Mouse (Mus musculus) layer of hippocampus, postnatal 14 days (tissue): Measurements from ENCODE around the gene Hdgfl3. TPM values are rescaled to one million over a fixed set of nuclear protein-coding genes. Genes with fewer than 3 reads are reported as not detected.

Experiments
- DNase-seq, 2 experiments: peaks; one replicate each; pipeline ENCODE4 v3.0.0; 2021 to 2022; ENCODE audit warnings: low spot score in 2 of 2, mixed read lengths in 1 of 2
- long read RNA-seq, 2 experiments: library from polyadenylated mRNA; stranded (forward); transcript quantifications; one replicate each; pipeline ENCODE4 v2.0.0; 2021
- total RNA-seq, 2 experiments: library from RNA; stranded (reverse); gene quantifications; 2 replicates each; pipeline ENCODE4 v1.2.3; 2021

Gene Hdgfl3
- 10 to 100 TPM; 54.9 to 58.9 TPM for total RNA-seq
- long read RNA-seq, experiment 1, full-length matches to known transcripts = 27 of 41 reads
- long read RNA-seq, experiment 1, partial matches to known transcripts = 0 of 41 reads
- long read RNA-seq, experiment 1, other reads (novel, unspliced or antisense) = 14 of 41 reads
- long read RNA-seq, experiment 2, full-length matches to known transcripts = 47 of 66 reads
- long read RNA-seq, experiment 2, partial matches to known transcripts = 2 of 66 reads
- long read RNA-seq, experiment 2, other reads (novel, unspliced or antisense) = 17 of 66 reads

DNA sequence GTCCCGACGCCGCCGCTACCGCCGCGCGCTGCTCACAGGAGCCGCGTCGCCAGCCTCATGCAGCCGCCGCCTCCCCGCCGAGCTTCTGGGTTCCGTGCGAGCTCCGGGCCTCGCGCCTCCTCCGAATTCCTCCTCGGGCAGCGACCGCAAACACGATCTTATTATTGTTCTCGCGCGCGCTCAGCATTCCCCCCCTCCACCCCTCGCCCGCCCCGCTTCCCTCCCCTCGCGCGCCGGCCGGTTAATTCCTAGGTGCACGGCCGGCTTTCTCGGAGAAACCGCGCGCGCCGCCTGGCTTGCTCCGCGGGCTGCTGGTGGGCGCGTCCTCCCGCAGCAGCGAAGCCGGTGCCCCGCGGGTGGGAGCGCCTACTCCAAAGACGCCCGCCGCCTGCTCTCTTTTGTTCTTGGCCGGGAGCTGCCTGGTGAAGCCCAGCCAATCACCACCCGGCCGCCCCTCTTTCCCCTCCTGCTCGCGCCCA, at the start of gene Hdgfl3:
Gene Hdgfl3, minus strand, starts transcription at position 207 of the 479 bp plus-strand sequence.
- DNase-seq = peak; percentile 79 to 84

DNA sequence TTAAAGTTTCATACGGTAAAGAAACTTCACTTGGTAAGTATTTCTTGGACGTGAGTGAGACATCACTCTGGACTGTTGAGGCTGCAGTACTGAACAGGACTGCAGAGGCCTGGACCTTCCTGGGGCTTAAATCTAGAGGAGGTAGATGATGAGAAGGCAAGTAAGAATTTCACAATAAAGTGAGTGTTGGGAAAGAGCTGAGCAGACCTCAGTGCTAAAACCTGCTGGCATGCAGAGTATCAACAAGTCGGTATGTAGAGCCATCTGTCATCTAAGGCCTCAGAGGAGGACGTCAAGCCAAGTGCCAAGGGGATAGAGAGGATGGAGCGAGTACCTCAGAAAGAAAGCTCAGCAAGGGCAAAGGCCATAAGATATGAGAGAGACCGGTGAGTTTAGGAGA, 49.4 kb upstream of the Hdgfl3 start:
- no peak for DNase-seq

DNA sequence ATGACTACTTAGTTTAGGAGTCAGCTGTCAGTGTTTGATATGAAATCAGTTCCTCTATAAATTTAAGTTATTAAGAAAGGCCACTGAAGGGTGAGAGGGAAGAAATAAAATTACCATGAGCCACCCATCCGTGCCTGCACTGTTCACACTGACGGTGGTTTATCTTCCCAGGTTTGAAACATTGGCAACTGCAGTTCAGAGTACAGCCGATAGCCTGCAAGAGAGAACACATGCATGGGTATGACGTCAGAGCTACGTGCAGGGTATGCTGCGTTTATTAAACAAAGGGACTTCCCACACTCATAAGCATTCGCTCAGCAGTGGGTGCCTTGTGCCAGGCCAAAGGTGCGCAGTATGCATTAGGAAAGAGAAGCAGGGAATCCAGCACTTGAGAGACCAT, 44.0 kb upstream of the Hdgfl3 start:
- no peak for DNase-seq

DNA sequence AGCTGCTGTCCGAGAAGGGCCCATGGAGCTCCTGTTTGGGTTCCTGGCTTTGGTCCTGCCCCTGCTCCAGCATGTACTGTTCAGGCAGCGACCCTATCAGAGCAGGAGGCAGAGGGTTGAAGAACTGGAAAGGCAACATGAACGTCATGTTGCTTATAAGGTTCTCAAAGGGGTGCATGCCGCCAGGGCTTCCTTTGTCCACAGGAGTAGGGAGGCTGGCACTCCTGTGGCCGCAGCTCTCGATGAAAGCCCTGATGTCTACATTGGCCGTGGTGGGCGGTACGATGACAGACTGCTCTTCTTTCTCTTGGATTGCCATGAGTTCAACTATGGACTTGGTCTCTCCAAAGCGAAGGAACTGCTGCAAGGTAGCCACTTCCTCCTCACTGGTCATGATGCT, 40.3 kb upstream of the Hdgfl3 start:
- no peak for DNase-seq

DNA sequence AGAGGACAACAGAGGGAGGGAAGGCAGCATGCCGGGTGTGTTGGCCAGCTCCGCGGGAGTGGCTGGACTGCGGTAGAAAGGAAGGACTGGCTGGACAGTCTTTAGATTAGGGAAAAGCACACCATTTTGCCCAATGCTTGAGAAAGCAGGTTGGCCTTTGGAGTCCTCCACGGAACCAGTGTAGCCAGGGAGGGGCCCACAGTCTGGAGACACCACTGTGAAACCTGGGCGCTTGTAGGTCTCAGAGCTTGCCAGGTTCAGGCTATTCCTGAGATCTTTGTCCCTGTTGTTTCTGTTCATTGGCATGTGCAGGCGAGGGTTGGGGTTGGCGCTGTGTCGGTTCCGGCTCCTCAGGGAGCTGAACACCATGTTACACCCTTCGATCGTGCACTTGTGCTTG, 39.7 kb upstream of the Hdgfl3 start:
- no peak for DNase-seq

DNA sequence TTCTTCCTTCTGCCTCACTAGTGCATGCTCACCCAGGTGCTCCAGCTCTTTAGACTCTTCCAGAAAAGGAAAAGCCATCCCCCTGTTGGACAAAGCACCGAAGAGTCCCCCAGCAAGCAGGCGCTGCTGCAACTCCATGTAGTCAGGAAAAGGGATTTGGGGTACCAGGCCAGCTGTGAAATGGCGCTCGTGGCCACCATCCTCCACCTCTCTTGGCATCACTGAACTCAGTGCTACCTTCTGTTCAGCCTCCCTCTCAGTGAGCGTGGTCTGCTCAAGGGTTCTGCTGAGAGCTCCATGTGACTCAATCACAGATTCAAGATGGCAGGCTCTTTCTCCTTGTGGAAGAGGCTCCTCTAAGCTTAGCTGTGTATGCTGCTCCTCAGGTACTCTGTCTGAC, 39.1 kb upstream of the Hdgfl3 start:
- DNase-seq = no peak

DNA sequence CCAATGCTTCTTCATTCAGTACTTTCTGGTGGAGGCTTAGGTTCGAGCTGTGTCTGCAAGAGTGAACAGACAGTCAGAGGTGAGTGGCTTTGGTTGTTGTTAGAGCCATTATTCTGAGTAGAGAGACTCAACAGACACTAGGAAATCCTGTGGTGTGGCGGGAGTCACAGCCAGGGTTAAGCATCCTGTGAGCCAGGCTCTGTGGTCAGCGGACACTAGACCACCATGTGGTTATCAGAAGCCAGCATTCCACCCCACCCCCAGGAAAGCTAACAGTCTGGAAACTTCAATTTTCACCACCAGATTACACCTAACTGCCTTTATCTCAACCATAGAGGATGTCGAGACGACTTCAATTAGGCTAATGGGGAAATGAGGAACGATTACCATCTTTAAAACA, 34.7 kb upstream of the Hdgfl3 start:
- DNase-seq = no peak

DNA sequence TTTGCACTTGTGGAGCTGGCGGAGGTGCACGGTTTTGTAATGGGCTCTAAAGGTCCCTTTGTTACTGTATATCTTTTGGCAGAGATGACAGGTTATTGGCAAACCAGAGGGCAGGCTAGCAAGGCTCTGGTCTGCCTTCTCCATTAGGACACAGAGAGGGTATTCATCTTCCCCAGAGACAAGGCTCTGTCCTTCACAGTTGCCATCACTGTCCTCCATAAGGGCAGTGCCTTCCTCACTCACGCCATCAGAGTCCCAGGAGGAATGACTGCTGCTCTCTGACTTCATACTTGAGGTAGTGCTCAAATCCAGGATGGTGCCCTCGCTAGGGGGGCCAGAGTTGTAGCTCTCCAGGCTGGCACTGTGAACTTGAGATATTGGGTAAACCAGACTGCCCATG, 34.2 kb upstream of the Hdgfl3 start:
- DNase-seq = no peak

DNA sequence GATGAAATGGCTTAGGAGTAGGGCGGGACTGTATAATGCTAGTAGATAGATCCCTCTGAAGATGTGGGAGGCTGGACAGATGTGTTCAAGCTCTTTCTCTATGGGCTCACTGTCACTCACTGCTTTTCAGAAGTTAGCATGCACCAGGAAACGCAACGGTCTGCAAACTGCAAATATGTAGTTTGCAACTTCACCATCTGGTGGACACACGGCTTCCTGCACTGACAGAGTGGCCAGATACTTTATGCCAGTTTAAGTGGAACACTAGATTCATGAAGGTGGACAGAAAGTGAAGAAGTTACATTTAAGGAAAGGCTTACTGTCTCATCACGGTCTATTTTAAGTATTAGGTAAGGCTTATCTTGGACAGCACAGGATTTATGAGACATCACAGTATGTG, 31.9 kb upstream of the Hdgfl3 start:
- no peak for DNase-seq

DNA sequence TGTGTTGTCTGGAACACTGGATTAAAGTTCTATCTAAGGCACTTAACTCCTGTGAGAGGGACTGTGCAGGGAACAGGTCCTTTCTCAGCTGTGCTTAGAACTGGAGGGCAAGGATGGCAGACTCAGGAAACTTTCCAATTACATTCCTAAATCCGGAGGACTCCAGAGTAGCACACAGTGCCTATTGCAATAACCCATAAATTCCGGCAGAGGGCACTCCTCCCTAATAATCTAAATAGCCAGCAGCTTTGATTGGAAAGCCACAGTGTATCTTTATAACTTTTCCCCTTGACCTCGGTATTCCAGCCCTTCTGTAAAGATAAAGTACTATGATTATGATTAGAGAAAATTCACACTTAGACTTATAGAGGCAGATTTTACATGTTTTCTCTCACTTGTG, 25.4 kb upstream of the Hdgfl3 start:
- DNase-seq = peak; percentile 15 to 67

DNA sequence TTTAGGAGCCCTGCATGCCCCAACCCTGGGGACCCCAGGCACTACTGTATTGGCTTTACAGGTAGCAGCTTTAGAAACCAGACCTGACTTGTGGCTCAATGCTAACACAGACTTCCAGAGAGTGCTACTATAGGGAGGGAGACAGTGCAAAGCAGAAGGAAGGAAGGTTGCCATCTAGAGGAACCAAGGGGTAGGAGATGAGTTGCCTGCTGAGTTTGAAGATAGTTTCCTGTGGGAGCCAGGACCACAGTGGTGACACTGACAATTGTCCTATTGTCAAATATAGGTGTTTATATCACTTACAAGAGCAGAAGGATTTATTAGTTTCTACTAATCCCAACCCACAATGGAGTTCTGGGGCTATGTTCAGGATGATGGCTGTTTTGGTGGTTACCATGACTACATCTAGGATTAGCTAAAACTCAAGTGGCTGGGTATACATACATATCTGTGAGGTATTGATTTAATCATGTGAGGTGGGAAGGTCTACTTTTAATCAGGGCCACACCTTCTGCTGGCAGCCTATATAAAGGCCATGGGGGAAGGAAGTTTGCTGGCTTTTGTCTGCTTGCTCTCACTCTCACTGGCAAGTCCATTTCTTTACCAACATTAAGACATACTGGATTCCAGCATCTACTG, 20.1 kb upstream of the Hdgfl3 start:
- DNase-seq = peak in 1 of 2 experiments; percentile 34

DNA sequence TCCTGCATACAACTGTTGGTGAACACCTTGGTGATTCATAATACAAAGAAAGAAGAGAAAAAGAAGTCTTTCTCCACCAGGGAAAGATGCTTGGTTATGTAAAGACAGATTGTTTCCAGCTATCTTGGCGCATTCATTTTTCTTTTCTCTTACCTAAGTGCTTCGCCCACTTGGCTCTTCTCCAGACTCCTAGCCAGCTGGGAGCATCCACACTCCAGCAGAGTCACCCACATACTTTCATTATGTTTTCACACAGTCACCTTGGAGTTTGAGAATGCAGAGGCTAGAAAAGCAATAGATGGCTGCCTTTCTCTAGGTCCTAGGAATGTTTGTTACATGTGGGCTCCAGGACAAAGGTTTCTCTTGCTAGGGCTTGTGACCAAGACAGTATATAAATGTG, 16.2 kb upstream of the Hdgfl3 start:
- no peak for DNase-seq

DNA sequence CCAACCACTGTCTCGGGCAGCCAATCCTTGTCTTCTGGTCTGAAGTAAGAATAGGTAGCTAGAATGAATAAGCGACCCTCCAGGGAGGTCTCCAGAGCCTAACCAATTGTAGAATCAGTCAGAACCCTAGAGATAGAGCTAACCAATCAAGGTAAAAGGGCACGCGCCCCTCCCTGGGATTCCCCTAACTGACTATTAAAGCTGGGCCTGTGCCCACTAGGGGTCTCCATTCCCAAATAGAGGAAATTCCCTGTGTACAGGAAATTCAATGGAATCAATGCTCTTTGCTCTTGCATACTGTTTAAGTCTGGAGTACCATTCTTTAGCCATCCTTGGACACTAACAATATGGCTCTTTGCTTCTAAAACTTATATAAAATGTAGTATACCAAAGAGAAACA, 11.1 kb upstream of the Hdgfl3 start:
- DNase-seq = no peak

DNA sequence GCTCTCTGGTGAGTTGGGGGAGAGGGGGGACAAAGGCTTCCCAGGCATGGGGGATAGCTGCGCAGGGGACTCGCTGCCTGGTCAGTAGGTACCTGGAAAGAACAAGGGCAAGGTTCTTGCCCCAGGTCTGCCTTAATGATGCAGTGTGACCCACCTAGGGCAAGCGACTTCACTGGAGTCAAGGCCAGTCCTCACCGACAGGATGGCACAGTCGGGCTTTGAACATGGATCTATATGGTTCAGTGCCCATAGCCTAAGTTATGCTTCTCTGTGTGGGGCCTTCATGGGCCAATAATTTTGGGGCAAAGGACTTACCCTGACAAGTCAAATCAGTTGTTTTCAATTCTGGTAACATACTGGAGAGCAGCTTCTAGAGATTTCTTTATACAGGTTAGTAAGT, 533 bp upstream of the Hdgfl3 start:
- no peak for DNase-seq

DNA sequence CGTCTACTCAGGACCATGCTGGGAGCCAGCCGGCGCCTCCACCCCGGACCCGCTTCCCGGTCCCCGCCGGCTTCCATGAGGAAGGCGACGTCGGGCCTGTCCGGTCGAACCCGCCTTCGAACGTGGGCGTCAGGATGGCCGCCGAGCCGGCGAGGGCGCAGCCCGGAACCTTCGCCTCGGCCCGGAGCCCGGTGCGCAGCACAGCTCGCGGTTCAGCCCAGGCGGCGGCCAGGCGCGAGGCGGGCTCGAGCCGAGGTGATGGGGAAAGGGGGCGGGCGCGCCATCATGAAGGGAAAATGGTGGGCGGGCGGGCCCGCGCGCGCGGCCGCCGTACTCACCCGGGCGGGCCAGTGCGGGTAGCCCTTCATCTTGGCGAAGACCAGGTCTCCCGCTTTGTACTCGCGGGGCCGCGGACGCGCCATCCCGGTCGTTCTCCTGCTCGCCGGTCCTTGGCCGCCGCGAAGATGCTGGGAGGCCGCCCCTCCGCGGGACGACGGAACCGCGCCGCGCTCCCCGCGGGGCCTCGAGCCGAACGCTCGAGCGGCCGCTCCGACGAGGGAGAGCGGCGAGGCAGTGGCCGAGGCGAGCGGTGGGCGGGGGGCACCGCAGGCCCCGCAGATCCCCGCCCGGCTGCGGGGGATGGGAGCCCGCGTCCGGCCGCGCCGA, 539 bp downstream of the Hdgfl3 start:
- DNase-seq = peak; percentile 65 to 71

DNA sequence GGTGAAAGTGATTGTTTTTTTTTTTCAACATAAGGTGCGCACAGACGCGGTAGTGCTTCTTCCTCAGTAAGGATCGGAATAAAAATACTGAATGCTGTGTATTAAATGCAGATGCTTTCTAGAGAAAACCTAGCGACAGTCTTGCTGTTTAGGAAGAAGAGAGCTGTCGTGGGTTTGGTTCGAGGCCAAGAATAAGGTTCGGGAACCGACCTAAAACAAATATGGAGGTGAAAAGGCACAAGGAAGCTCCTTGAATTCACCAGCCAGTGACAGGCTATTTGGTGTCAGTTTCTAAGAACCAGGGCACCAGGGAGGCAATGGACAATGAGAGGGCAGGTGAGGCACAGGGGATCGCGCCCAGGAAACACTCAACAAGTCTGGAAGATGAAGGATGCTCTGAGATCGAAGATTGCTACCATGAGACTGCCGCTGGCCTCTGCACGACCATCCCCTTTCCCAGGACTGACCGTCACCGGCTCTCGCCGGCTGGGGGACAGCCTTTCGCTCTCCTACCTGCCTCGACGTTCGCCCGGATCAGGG, 1.1 kb downstream of the Hdgfl3 start:
- DNase-seq = peak in 1 of 2 experiments; percentile 15

DNA sequence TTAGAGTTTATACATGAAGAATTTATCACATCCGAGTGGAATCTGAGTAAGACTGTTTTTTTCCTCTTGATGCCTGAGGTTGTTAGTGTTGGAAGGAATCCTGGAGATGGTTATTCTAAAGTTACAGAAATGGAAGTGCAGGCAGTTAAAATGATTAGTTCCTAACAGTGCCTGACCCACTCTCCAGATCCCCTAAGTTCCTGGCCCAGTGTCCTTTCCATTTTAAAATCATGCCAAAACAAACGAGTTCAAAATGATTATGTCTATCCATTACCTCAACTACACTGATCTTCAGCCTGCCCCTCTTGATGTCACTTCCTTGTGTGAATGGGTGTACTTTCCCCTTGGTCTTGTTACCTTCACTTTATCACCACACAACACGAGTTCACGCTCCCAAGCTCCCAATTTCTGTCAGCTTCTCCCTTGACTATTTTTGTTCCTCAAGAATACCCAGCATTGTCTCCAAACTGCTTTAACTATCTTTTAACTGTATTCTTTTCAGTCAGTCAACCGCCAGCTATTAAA, 1.7 kb downstream of the Hdgfl3 start:
- no peak for DNase-seq

DNA sequence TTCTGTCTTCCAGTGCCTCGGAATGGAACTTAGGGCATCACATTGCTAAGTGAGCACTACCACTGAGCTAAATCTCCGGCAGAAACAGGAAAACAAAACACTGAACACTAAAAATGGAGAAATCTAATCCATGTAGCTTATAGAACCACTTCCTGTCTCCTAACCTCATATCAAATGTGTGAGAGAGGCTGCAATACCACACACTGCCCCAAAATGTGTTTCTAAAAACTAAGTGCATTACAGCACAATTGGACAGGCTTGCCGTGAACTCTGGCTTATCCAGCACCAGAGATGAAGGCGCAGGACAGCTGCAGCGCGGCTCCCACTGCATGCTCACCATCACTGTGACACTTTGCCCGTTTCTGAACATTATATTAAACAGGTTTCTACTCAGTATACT, 5.3 kb downstream of the Hdgfl3 start:
- no peak for DNase-seq

DNA sequence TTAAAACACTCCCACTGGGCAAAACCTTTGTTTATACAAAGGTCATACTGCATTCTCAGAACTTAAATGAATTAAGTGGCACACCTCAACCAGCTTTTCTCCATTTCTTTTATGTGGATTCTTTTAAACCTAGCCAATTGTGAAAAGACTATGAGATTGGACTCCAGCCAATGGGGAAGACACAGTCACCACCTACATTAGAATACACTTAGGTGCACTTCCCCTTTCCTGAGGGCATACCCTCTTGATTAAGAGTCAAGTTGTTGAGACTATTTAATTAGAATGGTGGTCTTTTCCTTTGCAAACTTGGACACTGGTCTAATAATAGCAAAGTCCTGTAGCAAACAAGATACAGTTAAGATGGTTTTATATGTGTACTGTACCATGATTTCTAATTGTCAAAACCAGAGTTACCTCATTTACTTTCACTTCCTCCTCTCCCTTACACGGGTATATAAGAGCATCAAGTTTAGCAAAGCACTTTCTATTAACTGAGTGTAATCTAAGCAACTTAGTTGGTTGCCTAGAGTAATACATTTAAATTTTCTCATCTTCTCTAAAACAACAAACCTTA, 12.8 kb downstream of the Hdgfl3 start:
- no peak for DNase-seq

DNA sequence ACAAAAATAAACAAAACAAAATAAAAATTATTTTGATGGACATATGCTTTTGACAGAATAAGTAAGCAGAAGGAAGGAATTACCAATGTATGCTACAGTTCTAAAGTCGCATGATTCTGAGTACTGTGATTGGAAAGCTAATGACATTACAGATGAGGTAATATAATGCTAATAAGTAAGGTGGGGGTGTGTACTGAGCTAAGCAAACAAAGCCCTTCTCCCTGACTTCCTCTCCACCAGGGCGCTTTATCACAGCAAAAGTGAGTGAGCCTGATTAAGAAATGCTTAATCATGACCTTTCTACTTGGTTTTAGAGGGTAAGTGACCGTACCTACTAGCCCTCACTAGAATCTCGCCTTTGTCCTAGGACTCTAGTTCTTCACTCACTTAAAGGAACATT, 14.0 kb downstream of the Hdgfl3 start:
- DNase-seq = no peak

DNA sequence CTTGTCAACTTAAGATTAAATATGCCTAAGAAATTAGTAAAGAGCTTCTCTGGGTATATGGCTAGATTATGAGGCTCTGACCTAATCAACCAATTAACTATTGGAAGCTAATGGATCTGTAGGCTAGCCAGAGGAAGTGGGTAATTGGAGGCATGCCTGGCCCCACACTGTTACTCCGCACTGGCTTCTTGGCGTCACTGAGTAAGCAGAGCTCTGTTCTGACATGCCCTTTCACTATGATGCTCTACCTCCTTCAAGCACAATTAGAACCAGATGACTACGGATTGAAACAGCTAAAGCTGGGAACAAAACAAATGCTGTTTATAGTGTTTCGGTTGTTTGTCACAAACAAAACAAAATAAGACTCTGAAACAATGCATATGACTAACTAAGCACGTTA, 16.0 kb downstream of the Hdgfl3 start:
- DNase-seq = no peak

DNA sequence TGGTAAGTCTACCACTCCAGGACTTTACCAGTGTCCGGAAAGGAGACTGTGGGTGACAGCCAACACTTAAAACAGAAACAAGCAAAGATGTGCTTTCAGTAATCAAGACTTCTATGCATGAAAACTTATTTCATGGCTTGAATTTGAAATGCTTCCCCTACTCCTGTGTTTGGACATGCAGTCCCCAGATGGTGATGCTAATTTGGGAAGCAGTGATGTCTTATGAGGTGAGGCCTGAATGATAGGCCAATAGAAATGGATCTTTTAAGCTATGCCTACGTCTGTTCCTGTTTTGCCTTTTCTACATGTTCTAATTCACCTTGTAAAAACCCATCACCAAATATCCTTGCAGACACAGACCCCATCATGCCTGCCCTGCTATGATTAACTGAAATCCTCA, 29.3 kb downstream of the Hdgfl3 start:
- DNase-seq = no peak
